Mouse (Mus musculus) olfactory bulb, adult 2 months (tissue): Measurements from ENCODE around the gene Dock4.

Experiments used
- CTCF ChIP-seq: fragments of 200-500 bp; IDR thresholded peaks from 2 replicates; pipeline ENCODE4 v1.5.1; 2012; ENCODE audit warnings: low read depth, mild to moderate bottlenecking, low read length, moderate library complexity; ENCODE audit not compliant: insufficient read depth
- POLR2A ChIP-seq: fragments of 200-500 bp; IDR thresholded peaks from 2 replicates; pipeline ENCODE4 v1.6.1; 2012; ENCODE audit warnings: mild to moderate bottlenecking, low read depth, low read length, moderate library complexity; ENCODE audit not compliant: insufficient read depth

GRCm38 (mm10) chr12:40794756-40795155 is 349.0 kb downstream of the Dock4 start:
- TF ChIP-seq POLR2A (no peak), CTCF (no peak)
